In genomic region chr7:47132931-47133260, GRCm38 (mm10) we compare ENCODE assay signal across 7 mouse cellular contexts. TPM values are rescaled to one million over a fixed set of nuclear protein-coding genes. Genes with fewer than 3 reads are reported as not detected.
DNase-seq lines count a peak whose midpoint lies in the region; ATAC-seq and TF ChIP-seq lines count a peak whose summit lies in the region.

No protein-coding gene starts in this region.

- no peak; the same call in 1 of the 2 replicates for ATAC-seq in lung, embryonic 16.5 days (ENCODE audit: low read depth)
- no peak; the same call in 1 of the 2 replicates for ATAC-seq in forebrain, embryonic 14.5 days
- no peak; the same call in 1 of the 2 replicates for ATAC-seq in limb, embryonic 13.5 days (ENCODE audit: low FRiP score, low read depth)
- ATAC-seq in stomach, embryonic 14.5 days (ENCODE audit: insufficient number of reproducible peaks, insufficient read depth, low FRiP score, low read depth) = no peak

- H3K36me3 ChIP-seq in lung, embryonic 16.5 days (ENCODE audit: control insufficient read depth, insufficient read depth, low read length) = no peaks in the 10 kb centered on the region
- no peaks in the 10 kb centered on the region for H3K36me3 ChIP-seq in forebrain, embryonic 14.5 days (ENCODE audit: control insufficient read depth, insufficient read depth, low read length)
- H3K36me3 ChIP-seq in limb, embryonic 13.5 days = no peaks in the 10 kb centered on the region
- H3K36me3 ChIP-seq in stomach, embryonic 14.5 days (ENCODE audit: control insufficient read depth, insufficient read depth, low read length) = no peaks in the 10 kb centered on the region

- no peak for TF ChIP-seq CTCF in lung, adult 2 months (IDR thresholded peaks at IDR 0.05; ENCODE audit: insufficient read depth, low read length)

- peaks cover 48% of the 10 kb centered on the region for H3K27me3 ChIP-seq in lung, embryonic 16.5 days (ENCODE audit: control insufficient read depth, insufficient read depth, low read depth, low read length)
- peaks cover 19% of the 10 kb centered on the region; the same call in 1 of the 2 replicates for H3K27me3 ChIP-seq in forebrain, embryonic 14.5 days (replicated peaks; ENCODE audit: control insufficient read depth, insufficient read depth, low read length)
- peaks cover 83% of the 10 kb centered on the region for H3K27me3 ChIP-seq in limb, embryonic 13.5 days
- peaks cover 30% of the 10 kb centered on the region for H3K27me3 ChIP-seq in stomach, embryonic 14.5 days (ENCODE audit: control insufficient read depth, insufficient read depth, low read length)

- H3K9me3 ChIP-seq in lung, embryonic 16.5 days (ENCODE audit: control insufficient read depth, low read length) = no peaks in the 10 kb centered on the region
- H3K9me3 ChIP-seq in forebrain, embryonic 14.5 days (replicated peaks; ENCODE audit: control insufficient read depth, low read length) = no peaks in the 10 kb centered on the region
- no peaks in the 10 kb centered on the region for H3K9me3 ChIP-seq in limb, embryonic 13.5 days
- H3K9me3 ChIP-seq in stomach, embryonic 14.5 days (ENCODE audit: control insufficient read depth, low read depth, low read length) = no peaks in the 10 kb centered on the region

- TF ChIP-seq POLR2A in lung, adult 2 months (IDR thresholded peaks at IDR 0.05; ENCODE audit: borderline replicate concordance, extremely low read depth, low read depth, low read length) = no peak

- no peak for DNase-seq in lung, adult 2 months
- no peak for DNase-seq in forebrain, embryonic 14.5 days (ENCODE audit: low spot score)
- DNase-seq in cerebellum, postnatal 10 days = no peak
- no peak for DNase-seq in urinary bladder, adult 2 months (ENCODE audit: low spot score)

- peak overlapping the region; percentile 67 for H3K4me3 ChIP-seq in lung, embryonic 16.5 days (ENCODE audit: low read length)
- H3K4me3 ChIP-seq in lung, adult 2 months (replicated peaks; ENCODE audit: extremely low read depth, low read depth, low read length) = no peak overlapping the region
- peak overlapping the region; percentile 71 for H3K4me3 ChIP-seq in forebrain, embryonic 14.5 days (ENCODE audit: low read depth, low read length)
- peak overlapping the region; percentile 63 for H3K4me3 ChIP-seq in limb, embryonic 13.5 days
- H3K4me3 ChIP-seq in stomach, embryonic 14.5 days (ENCODE audit: low read depth, low read length) = peak overlapping the region; percentile 56

- peaks cover 8% of the 10 kb centered on the region for H3K4me1 ChIP-seq in lung, embryonic 16.5 days (replicated peaks; ENCODE audit: control insufficient read depth, insufficient read depth, low read length)
- no peaks in the 10 kb centered on the region for H3K4me1 ChIP-seq in lung, adult 2 months (ENCODE audit: control insufficient read depth, insufficient read depth, low read length)
- H3K4me1 ChIP-seq in forebrain, embryonic 14.5 days (ENCODE audit: control insufficient read depth, insufficient read depth, low read length) = no peaks in the 10 kb centered on the region
- peaks cover 15% of the 10 kb centered on the region for H3K4me1 ChIP-seq in limb, embryonic 13.5 days
- H3K4me1 ChIP-seq in stomach, embryonic 14.5 days (ENCODE audit: control insufficient read depth, insufficient read depth, low read length) = peaks cover 4% of the 10 kb centered on the region

- peak overlapping the region; percentile 96 for H3K4me2 ChIP-seq in lung, embryonic 16.5 days (ENCODE audit: low read depth, low read length)
- H3K4me2 ChIP-seq in forebrain, embryonic 14.5 days (ENCODE audit: low read length) = peak overlapping the region; percentile 78
- peak overlapping the region; percentile 99 for H3K4me2 ChIP-seq in limb, embryonic 13.5 days (replicated peaks)
- peak overlapping the region; percentile 95 for H3K4me2 ChIP-seq in stomach, embryonic 14.5 days (replicated peaks; ENCODE audit: low read depth, low read length)

- H3K27ac ChIP-seq in lung, embryonic 16.5 days (ENCODE audit: low read length) = no peak overlapping the region
- H3K27ac ChIP-seq in forebrain, embryonic 14.5 days (ENCODE audit: low read depth, low read length) = peak overlapping the region; percentile 80
- H3K27ac ChIP-seq in limb, embryonic 13.5 days = no peak overlapping the region
- no peak overlapping the region for H3K27ac ChIP-seq in stomach, embryonic 14.5 days (ENCODE audit: low read length)

- H3K9ac ChIP-seq in lung, embryonic 16.5 days (ENCODE audit: low read length) = peak overlapping the region; percentile 69
- H3K9ac ChIP-seq in forebrain, embryonic 14.5 days (ENCODE audit: low read length) = peak overlapping the region; percentile 88
- peak overlapping the region; percentile 68 for H3K9ac ChIP-seq in limb, embryonic 13.5 days
- peak overlapping the region; percentile 26; the same call in 1 of the 2 replicates for H3K9ac ChIP-seq in stomach, embryonic 14.5 days (replicated peaks; ENCODE audit: low read depth, low read length)

- under 1% methylated on average over 10 of the region's 10 CpGs for WGBS in lung, embryonic 16.5 days
- WGBS in lung, adult 2 months = 3% methylated on average over 10 of the region's 10 CpGs
- WGBS in forebrain, embryonic 14.5 days = 2% methylated on average over 9 of the region's 10 CpGs
- WGBS in limb, embryonic 13.5 days = under 1% methylated on average over 10 of the region's 10 CpGs
- 1% methylated on average over 10 of the region's 10 CpGs for WGBS in stomach, embryonic 14.5 days

RNA-seq across cellular contexts. Expression of gene Ptpn5, which starts 0.6 kb away (rescaled TPM):
- polyA plus RNA-seq in lung, embryonic 16.5 days (2015; fragmentation: Nextera tagmentation; extraction: Ambion mirVana) = 5.9 and 6.9 TPM in 2 replicates
- 0.90 and 1.3 TPM in 2 replicates for polyA plus RNA-seq in lung, adult 2 months (2012; rRNA removed)
- 53.4 and 65.6 TPM in 2 replicates for polyA plus RNA-seq in forebrain, embryonic 14.5 days (2014; fragmentation: Nextera tagmentation; extraction: Ambion mirVana)
- 0.38 and 0.42 TPM in 2 replicates for polyA plus RNA-seq in limb, embryonic 13.5 days (2015; fragmentation: Nextera tagmentation; extraction: Ambion mirVana)
- 2.2 and 2.5 TPM in 2 replicates for polyA plus RNA-seq in stomach, embryonic 14.5 days (2014; fragmentation: Nextera tagmentation; extraction: Ambion mirVana)
- polyA plus RNA-seq in urinary bladder, adult 2 months (2012; rRNA removed) = 0.08 and 0.24 TPM in 2 replicates

Comparison
In these comparisons a context has a peak if more than half of its experiments do, and no peak if none do; other contexts are left out.
1. H3K9ac ChIP-seq: peak in every context shown above with its lines; median percentile 88 in forebrain, embryonic 14.5 days; 69 in lung, embryonic 16.5 days; 68 in limb, embryonic 13.5 days; 26 in stomach, embryonic 14.5 days.